Mouse (Mus musculus): ENCODE results near the gene Hhatl. TPM values are rescaled to one million over a fixed set of nuclear protein-coding genes. Genes with fewer than 3 reads are reported as not detected.

The Hhatl gene
- polyA plus RNA-seq, 2 experiments = not detected

DNA sequence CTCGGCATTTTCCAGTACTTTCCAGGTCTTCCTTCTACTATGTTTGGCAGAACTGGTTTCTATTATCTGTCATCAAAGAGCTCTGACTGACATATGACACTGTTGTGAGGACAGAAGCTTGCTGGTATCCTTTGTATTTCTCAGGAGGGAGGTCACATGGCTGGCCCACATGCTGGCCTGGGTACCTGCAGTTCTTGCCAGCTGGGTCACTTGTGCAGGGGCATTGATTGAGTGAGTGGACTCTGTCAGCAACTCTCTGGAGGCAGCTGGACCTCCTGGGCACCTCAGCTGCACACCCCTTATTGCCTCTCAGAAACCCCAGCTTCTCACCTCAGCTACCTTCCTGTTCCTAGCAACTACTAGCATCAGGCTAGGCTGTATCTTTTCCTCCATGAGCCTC, 15.2 kb upstream of the Hhatl start:
- Histone ChIP-seq H3K27ac (no peak overlapping the region), H3K27me3 (ENCODE audit: control insufficient read depth, insufficient read depth, low read length) (no peaks in the 10 kb centered on the region), H3K9ac (replicated peaks) (no peak overlapping the region), H3K9me3 (ENCODE audit: control insufficient read depth, low read length) (no peaks in the 10 kb centered on the region), H3K4me3 (ENCODE audit: insufficient read depth in 1 of 2, low read depth in 2 of 2, low read length in 2 of 2) (no peak overlapping the region), H3K4me1 (replicated peaks; ENCODE audit: control insufficient read depth in 2 of 2, insufficient read depth in 2 of 2, low read length in 1 of 2) (0 out of 4 replicates have a peak, but pooled peaks cover 0 to 4% of the 10 kb centered on the region in 2 experiments), H3K36me3 (replicated peaks; ENCODE audit: control insufficient read depth, insufficient read depth, low read depth) (no peaks in the 10 kb centered on the region), H3K4me2 (ENCODE audit: low read depth) (no peak overlapping the region)
- 59% methylated on average over 1 of the region's 1 CpGs for WGBS (ENCODE audit: insufficient replicate concordance)
- DNase-seq (ENCODE audit: low read depth in 3 of 3, low spot score in 3 of 3) (no peak), ATAC-seq (ENCODE audit: insufficient read depth) (no peak)
- TF ChIP-seq CTCF (IDR thresholded peaks at IDR 0.05; ENCODE audit: low read depth) = no peak
- no peak for TF ChIP-seq EP300 (IDR thresholded peaks at IDR 0.05; ENCODE audit: low read depth)

DNA sequence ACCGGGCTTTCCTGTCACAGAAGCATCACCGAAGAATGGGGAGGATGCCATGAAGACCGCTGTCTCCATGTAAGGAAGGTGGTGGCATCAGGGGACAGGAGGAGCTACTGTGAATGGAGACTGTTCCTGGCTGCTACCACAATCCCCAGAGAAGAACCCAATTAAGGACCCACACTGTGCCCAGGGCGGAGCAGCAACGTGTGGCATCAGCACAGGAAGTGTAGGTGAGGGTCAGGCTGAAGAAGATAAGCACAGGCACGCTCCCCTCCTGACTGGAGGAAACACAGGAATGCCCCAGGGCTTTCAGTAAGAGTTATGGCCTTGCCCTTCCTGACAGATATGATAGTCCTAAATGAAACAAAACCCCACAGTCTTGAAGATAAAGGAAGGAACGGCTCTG, 10.4 kb upstream of the Hhatl start:
- 27% methylated on average over 7 of the region's 7 CpGs for WGBS (ENCODE audit: insufficient replicate concordance)

GRCm38 (mm10) chr9:121798887-121799520, 6.7 kb upstream of the Hhatl start:
- ATAC-seq (ENCODE audit: insufficient read depth) (peak; percentile 31; the same call in 1 of the 2 replicates), DNase-seq (ENCODE audit: low read depth in 3 of 3, low spot score in 3 of 3) (no peak)
- Histone ChIP-seq H3K27me3 (ENCODE audit: control insufficient read depth, insufficient read depth, low read length) (no peaks in the 10 kb centered on the region), H3K4me2 (ENCODE audit: low read depth) (no peak overlapping the region), H3K4me3 (ENCODE audit: insufficient read depth in 1 of 2, low read depth in 2 of 2, low read length in 2 of 2) (no peak overlapping the region), H3K4me1 (replicated peaks; ENCODE audit: control insufficient read depth in 2 of 2, insufficient read depth in 2 of 2, low read length in 1 of 2) (0 out of 4 replicates have a peak, but pooled peaks cover 0 to 4% of the 10 kb centered on the region in 2 experiments), H3K27ac (no peak overlapping the region), H3K36me3 (replicated peaks; ENCODE audit: control insufficient read depth, insufficient read depth, low read depth) (no peaks in the 10 kb centered on the region), H3K9me3 (ENCODE audit: control insufficient read depth, low read length) (no peaks in the 10 kb centered on the region), H3K9ac (replicated peaks) (no peak overlapping the region)
- WGBS (ENCODE audit: insufficient replicate concordance) = 32% methylated on average over 6 of the region's 6 CpGs
- TF ChIP-seq CTCF (IDR thresholded peaks at IDR 0.05; ENCODE audit: low read depth) (no peak), EP300 (IDR thresholded peaks at IDR 0.05; ENCODE audit: low read depth) (no peak)

More for the DNA sequence above, 10.4 kb upstream of the Hhatl start:
- H3K9ac ChIP-seq (replicated peaks) = no peak overlapping the region
- DNase-seq (ENCODE audit: low read depth in 3 of 3, low spot score in 3 of 3) (no peak), ATAC-seq (ENCODE audit: insufficient read depth) (no peak)
- H3K36me3 ChIP-seq (replicated peaks; ENCODE audit: control insufficient read depth, insufficient read depth, low read depth) = no peaks in the 10 kb centered on the region
- H3K4me2 ChIP-seq (ENCODE audit: low read depth) = no peak overlapping the region
- no peak overlapping the region for H3K4me3 ChIP-seq (ENCODE audit: insufficient read depth in 1 of 2, low read depth in 2 of 2, low read length in 2 of 2)
- H3K27ac ChIP-seq = no peak overlapping the region
- H3K27me3 ChIP-seq (ENCODE audit: control insufficient read depth, insufficient read depth, low read length) = no peaks in the 10 kb centered on the region
- H3K4me1 ChIP-seq (replicated peaks; ENCODE audit: control insufficient read depth in 2 of 2, insufficient read depth in 2 of 2, low read length in 1 of 2) = 0 out of 4 replicates have a peak, but pooled peaks cover 0 to 4% of the 10 kb centered on the region in 2 experiments
- H3K9me3 ChIP-seq (ENCODE audit: control insufficient read depth, low read length) = no peaks in the 10 kb centered on the region
- TF ChIP-seq CTCF (IDR thresholded peaks at IDR 0.05; ENCODE audit: low read depth) (no peak), EP300 (IDR thresholded peaks at IDR 0.05; ENCODE audit: low read depth) (no peak)

GRCm38 (mm10) chr9:121797722-121798121, 5.4 kb upstream of the Hhatl start:
- DNase-seq (ENCODE audit: low read depth in 3 of 3, low spot score in 3 of 3) (no peak), ATAC-seq (ENCODE audit: insufficient read depth) (no peak)
- Histone ChIP-seq H3K27me3 (ENCODE audit: control insufficient read depth, insufficient read depth, low read length) (no peaks in the 10 kb centered on the region), H3K9ac (replicated peaks) (no peak overlapping the region), H3K36me3 (replicated peaks; ENCODE audit: control insufficient read depth, insufficient read depth, low read depth) (no peaks in the 10 kb centered on the region), H3K27ac (no peak overlapping the region), H3K4me1 (replicated peaks; ENCODE audit: control insufficient read depth in 2 of 2, insufficient read depth in 2 of 2, low read length in 1 of 2) (0 out of 4 replicates have a peak, but pooled peaks cover 0 to 2% of the 10 kb centered on the region in 2 experiments), H3K4me2 (ENCODE audit: low read depth) (no peak overlapping the region), H3K4me3 (ENCODE audit: insufficient read depth in 1 of 2, low read depth in 2 of 2, low read length in 2 of 2) (no peak overlapping the region), H3K9me3 (ENCODE audit: control insufficient read depth, low read length) (no peaks in the 10 kb centered on the region)
- TF ChIP-seq CTCF (IDR thresholded peaks at IDR 0.05; ENCODE audit: low read depth) (no peak), EP300 (IDR thresholded peaks at IDR 0.05; ENCODE audit: low read depth) (no peak)
- 11% methylated on average over 12 of the region's 12 CpGs for WGBS (ENCODE audit: insufficient replicate concordance)

- Histone ChIP-seq H3K9ac (replicated peaks) (no peak overlapping the region), H3K4me3 (ENCODE audit: insufficient read depth in 1 of 2, low read depth in 2 of 2, low read length in 2 of 2) (no peak overlapping the region), H3K27me3 (ENCODE audit: control insufficient read depth, insufficient read depth, low read length) (no peaks in the 10 kb centered on the region), H3K36me3 (replicated peaks; ENCODE audit: control insufficient read depth, insufficient read depth, low read depth) (no peaks in the 10 kb centered on the region), H3K27ac (no peak overlapping the region), H3K4me2 (ENCODE audit: low read depth) (no peak overlapping the region), H3K4me1 (replicated peaks; ENCODE audit: control insufficient read depth in 2 of 2, insufficient read depth in 2 of 2, low read length in 1 of 2) (no peaks in the 10 kb centered on the region), H3K9me3 (ENCODE audit: control insufficient read depth, low read length) (no peaks in the 10 kb centered on the region)
- no peak for TF ChIP-seq CTCF (IDR thresholded peaks at IDR 0.05; ENCODE audit: low read depth)
- DNase-seq (ENCODE audit: low read depth in 3 of 3, low spot score in 3 of 3) (no peak), ATAC-seq (ENCODE audit: insufficient read depth) (no peak)
- WGBS (ENCODE audit: insufficient replicate concordance) = 36% methylated on average over 1 of the region's 1 CpGs
These were observed 2.7 kb upstream of the Hhatl start for GRCm38 (mm10) chr9:121794972-121795539.
